Mouse (Mus musculus) kidney, embryonic 16.5 days (tissue): ENCODE measurements around the gene Slc35e3. TPM values are rescaled to one million over a fixed set of nuclear protein-coding genes. Genes with fewer than 3 reads are reported as not detected.

Source experiments
- ATAC-seq: fragments of 200-750 bp; cut with Nextera tagmentation; 2 replicates; pipeline ENCODE4 v1.8.0; 2017; ENCODE audit warnings: moderate TSS enrichment; ENCODE audit not compliant: low FRiP score, low TSS enrichment
- H3K27ac ChIP-seq: fragments of 300-500 bp; sonication (generic); 2 replicates; pipeline ENCODE4 v1.5.1; 2014; ENCODE audit warnings: low read length
- H3K27me3 ChIP-seq: fragments of 300-500 bp; sonication (generic); 2 replicates; pipeline ENCODE4 v1.6.1; 2014; ENCODE audit warnings: low read length, control low read depth, mixed read lengths; ENCODE audit not compliant: insufficient read depth
- H3K36me3 ChIP-seq: fragments of 300-500 bp; sonication (generic); 2 replicates; pipeline ENCODE4 v1.6.1; 2014; ENCODE audit warnings: low read length, control low read depth, mixed read lengths; ENCODE audit not compliant: insufficient read depth
- H3K4me1 ChIP-seq: fragments of 300-500 bp; sonication (generic); 2 replicates; pipeline ENCODE4 v1.6.1; 2014; ENCODE audit warnings: low read length, control low read depth, mixed read lengths; ENCODE audit not compliant: insufficient read depth
- H3K4me2 ChIP-seq: fragments of 300-500 bp; sonication (generic); replicated peaks from 2 replicates; pipeline ENCODE4 v1.6.1; 2014; ENCODE audit warnings: low read depth, low read length
- H3K4me3 ChIP-seq: fragments of 300-500 bp; sonication (generic); 2 replicates; pipeline ENCODE4 v1.5.1; 2014; ENCODE audit warnings: mild to moderate bottlenecking, low read length
- H3K9ac ChIP-seq: fragments of 300-500 bp; sonication (generic); replicated peaks from 2 replicates; pipeline ENCODE4 v1.6.1; 2014; ENCODE audit warnings: low read length
- H3K9me3 ChIP-seq: fragments of 300-500 bp; sonication (generic); 2 replicates; pipeline ENCODE4 v1.6.1; 2016; ENCODE audit warnings: low read length, control low read depth
- WGBS: fragments of 180-500 bp; shearing (Covaris S2); extraction: QIAGEN DNeasy Blood & Tissue Kit; methylation state at CpG from one replicate; pipeline ENCODE4 v1.1.7; 2014; 5-methylcytosine and 5-hydroxymethylcytosine counted together
- polyA plus RNA-seq: library from polyadenylated mRNA; unstranded; fragments of >200 nt; fragmentation: Nextera tagmentation; extraction: Ambion mirVana; gene quantifications from 2 replicates; pipeline ENCODE4 v1.2.1, GENCODE M21; 2015

The Slc35e3 gene
- polyA plus RNA-seq, 1 experiment from 2014 or later = 15.2 TPM

DNA sequence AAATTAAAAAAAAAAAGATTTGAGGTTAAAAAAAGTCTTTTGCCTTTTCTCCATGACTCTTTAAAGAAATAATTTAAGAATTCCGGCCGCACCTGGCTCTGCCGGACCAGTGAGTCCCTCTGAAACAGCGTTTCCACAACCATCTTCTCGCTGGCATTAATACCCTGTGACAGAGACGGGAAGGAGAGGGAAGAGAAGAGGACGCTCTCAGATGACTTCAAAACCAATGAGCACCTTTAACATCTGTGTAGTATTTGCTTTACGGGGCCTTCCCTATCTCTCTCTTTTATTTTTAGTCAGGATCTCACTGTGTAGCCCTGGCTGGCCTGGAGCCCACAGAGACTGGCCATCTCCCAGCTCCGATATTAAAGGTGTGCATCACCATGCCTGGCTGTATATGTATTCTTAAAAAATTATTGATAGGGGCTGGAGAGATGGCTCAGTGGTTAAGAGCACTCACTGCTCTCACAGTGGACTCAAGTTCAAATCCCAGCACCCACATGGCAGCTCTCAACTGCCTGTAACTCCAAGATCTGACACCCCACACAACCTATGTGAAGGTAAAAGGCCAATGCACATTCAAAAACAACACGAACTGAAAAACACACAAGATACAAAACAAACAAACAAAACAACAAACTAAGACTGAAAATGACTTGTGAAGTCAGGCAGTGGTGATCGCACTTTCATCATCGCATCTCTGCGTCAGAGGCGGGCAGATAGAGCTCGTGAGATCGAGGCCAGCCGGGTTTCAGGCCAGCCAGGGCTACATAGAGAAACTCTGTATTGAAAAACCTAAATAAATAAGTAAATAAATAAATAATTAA is 31.5 kb upstream of the Slc35e3 start:
- no peak for ATAC-seq
- Histone ChIP-seq H3K27ac (no peak overlapping the region), H3K9ac (no peak overlapping the region), H3K4me2 (no peak overlapping the region), H3K27me3 (no peaks in the 10 kb centered on the region), H3K9me3 (no peaks in the 10 kb centered on the region), H3K4me1 (no peaks in the 10 kb centered on the region), H3K4me3 (no peak overlapping the region), H3K36me3 (peaks cover 73% of the 10 kb centered on the region)
- 97% methylated on average over 17 of the region's 17 CpGs for WGBS

DNA sequence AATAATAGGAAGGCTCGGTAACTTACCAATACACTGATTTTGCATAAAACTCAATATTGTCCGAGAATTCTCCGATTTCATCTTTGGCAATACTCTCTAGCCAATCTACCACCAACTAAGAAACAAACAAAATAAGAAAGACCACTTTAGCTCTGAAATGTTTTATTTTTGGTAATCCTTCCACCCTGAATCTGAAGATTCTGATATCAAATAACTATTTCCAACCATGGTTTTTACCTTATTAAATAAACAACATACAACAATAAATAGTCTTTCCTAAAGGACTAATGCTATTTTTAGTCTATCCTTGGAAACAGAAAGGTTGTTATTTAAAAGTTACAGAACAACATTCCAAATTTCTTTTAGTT is 30.9 kb upstream of the Slc35e3 start:
- Histone ChIP-seq H3K4me2 (no peak overlapping the region), H3K36me3 (peaks cover 73% of the 10 kb centered on the region), H3K4me3 (no peak overlapping the region), H3K27ac (no peak overlapping the region), H3K4me1 (no peaks in the 10 kb centered on the region), H3K27me3 (no peaks in the 10 kb centered on the region), H3K9ac (no peak overlapping the region), H3K9me3 (no peaks in the 10 kb centered on the region)
- 94% methylated on average over 3 of the region's 3 CpGs for WGBS
- no peak for ATAC-seq

DNA sequence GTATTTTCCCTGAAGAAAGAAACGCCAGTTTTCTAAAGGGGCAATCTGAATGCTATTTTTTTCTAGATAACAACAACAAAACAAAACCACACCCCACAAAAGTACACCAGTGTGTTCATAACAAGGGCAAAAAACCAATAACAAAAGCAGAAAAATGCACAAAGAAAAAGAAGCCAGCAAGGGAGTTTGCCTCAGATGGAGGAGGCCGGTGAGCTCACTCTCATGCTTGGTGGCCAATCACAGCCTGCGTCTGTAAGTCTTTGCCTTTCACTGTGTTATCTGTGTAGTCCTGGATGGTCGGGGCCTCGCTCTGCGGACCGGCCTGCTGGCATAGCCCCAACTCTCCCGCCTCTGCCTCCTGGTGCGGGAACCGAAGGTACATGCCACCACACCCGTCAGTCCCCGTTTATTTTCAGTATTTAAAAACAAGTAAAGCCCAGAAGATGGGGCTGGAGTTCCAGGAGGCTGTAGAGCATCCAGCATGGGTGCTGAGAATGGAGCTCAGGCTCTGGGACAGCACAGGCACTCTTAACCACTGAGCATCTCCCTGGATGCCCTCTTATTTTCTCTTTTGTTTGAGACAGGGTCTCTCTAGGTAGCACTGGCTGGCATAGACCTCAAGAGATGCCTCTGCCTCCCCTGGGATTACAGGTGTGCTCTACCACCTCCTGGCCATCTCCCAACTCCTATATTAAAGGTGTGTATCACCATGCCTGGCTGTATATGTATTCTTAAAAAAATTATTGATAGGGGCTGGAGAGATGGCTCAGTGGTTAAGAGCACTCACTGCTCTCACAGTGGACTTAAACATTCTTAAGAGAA is 30.3 kb upstream of the Slc35e3 start:
- no peak overlapping the region for H3K4me3 ChIP-seq
- H3K27ac ChIP-seq = no peak overlapping the region
- H3K4me2 ChIP-seq = no peak overlapping the region
- H3K9ac ChIP-seq = no peak overlapping the region
- WGBS = 91% methylated on average over 12 of the region's 12 CpGs
- ATAC-seq = no peak
- no peaks in the 10 kb centered on the region for H3K4me1 ChIP-seq
- no peaks in the 10 kb centered on the region for H3K9me3 ChIP-seq
- H3K36me3 ChIP-seq = peaks cover 70% of the 10 kb centered on the region
- no peaks in the 10 kb centered on the region for H3K27me3 ChIP-seq

DNA sequence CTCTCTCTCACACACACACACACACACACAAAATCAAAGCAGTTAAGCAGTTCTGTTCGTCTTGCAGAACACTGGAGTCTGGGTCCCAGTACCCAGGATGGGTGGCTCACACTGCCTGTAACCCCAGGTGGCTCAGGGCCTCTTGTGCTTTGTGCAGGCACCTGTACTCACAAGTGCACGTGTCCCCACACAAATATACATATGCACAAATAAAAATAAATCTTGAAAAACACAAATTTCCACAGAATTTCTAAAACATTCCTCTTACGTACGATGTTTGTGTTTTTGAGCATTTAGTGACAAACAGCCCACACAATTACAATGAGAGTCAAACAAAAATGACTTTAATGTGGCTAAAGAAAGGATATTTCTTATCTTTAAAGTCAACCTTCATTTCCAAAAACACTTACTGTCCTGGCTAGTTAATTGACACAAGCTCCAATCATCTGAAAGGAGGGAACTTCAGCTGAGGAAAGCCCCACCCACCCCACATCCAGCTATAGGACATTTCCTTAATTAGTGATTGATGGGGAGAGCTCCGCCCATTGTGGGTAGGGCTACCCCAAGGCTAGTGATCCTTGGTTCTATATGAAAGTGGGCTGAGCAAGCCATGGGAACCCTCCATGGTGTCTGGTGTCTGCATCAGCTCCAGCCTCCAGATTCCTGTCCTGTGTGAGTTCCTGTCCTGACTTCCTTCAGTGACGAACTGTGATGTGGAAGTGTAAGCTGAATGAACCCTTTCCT is 29.4 kb upstream of the Slc35e3 start:
- no peak for ATAC-seq
- Histone ChIP-seq H3K9ac (no peak overlapping the region), H3K4me1 (no peaks in the 10 kb centered on the region), H3K4me2 (no peak overlapping the region), H3K27ac (no peak overlapping the region), H3K4me3 (no peak overlapping the region), H3K9me3 (no peaks in the 10 kb centered on the region), H3K27me3 (no peaks in the 10 kb centered on the region), H3K36me3 (peaks cover 69% of the 10 kb centered on the region)
- WGBS = 85% methylated on average over 6 of the region's 6 CpGs

DNA sequence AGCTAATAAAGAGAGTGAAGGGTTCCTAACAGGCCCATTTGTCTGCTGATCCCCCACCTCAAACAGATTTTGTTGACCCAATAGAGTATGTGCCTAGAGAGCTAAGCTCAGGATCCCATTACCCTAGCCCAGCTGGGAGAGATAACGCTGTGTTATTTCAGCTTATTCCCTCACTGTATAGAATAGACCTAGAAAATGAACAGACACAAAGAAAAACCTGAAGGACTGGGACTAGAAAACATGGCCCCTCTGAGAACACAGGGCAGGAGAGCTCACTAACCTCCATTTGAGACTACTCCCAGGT is 28.6 kb upstream of the Slc35e3 start:
- Histone ChIP-seq H3K27ac (no peak overlapping the region), H3K4me3 (no peak overlapping the region), H3K9me3 (no peaks in the 10 kb centered on the region), H3K27me3 (no peaks in the 10 kb centered on the region), H3K9ac (no peak overlapping the region), H3K4me2 (no peak overlapping the region), H3K4me1 (no peaks in the 10 kb centered on the region), H3K36me3 (peaks cover 72% of the 10 kb centered on the region)
- 100% methylated on average over 1 of the region's 1 CpGs for WGBS
- ATAC-seq = no peak

DNA sequence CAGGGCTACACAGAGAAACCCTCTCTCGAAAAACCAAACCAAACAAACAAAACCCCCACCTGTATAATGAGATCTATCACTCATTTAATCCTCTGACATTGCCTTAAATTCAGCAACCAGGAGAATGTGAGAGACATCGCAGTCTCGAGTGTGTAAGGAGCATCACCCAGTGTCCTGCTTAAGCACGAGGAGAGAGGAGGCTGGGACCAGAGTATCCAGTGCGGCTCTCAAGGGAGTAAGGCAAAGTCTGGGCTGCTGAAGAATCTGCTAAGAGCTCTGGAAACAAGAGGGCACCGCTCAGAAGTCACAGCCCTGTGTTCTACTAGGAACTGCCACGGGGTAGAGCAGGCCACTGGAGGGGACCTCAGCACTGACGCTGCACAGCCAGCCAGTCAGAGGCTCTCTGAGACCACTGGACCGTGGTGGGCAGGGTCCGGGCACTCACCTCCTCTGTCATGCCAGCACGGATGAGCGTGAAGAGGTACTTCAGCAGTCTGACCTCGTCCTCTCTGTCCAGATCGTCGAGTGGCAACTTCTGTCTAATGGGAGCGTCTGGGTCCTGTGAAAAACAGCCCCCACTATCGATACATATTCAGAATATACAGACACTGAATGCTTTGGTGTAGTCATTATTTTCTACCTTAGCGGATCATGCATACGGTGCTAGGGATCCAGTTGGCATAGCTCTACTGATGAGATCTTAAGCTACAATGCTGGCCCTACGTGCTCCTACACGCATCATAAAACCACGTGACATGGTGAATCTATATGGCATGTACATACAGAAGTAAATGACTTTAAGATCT is 28.0 kb upstream of the Slc35e3 start:
- ATAC-seq = no peak
- Histone ChIP-seq H3K36me3 (peaks cover 74% of the 10 kb centered on the region), H3K9ac (no peak overlapping the region), H3K9me3 (no peaks in the 10 kb centered on the region), H3K4me1 (no peaks in the 10 kb centered on the region), H3K4me2 (no peak overlapping the region), H3K27ac (no peak overlapping the region), H3K4me3 (no peak overlapping the region), H3K27me3 (no peaks in the 10 kb centered on the region)
- whole genome bisulfite sequencing = 91% methylated on average over 22 of the region's 22 CpGs

DNA sequence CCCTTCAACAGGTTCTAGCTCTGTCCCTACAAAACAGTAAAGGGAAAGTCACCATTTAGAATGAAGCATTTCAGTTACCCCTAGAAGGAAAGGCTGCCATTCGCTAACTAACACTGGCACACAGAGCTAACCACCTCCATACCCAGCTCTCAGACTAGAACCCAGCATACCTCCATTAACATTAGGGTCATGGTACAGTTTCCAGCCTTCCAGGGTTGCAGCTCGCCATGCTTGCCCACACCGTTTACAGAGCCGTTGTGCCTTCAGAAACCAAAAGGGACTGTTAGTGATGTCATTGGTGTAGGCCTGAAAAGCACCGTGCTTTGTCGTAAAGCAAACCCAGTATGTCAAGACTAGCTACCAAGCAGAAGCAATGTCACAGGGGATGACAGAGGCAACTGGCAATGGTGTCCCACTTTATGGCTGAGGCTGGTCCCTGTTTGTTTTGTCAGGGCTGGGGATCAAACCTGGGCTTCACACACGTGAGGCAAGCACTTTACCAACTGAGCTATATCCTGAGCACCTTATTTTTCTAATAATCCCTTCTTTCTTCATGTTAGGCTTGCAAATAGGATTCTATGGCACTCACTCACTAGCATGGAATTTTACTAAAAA is 27.0 kb upstream of the Slc35e3 start:
- Histone ChIP-seq H3K36me3 (peaks cover 68% of the 10 kb centered on the region), H3K4me3 (no peak overlapping the region), H3K4me2 (no peak overlapping the region), H3K9ac (no peak overlapping the region), H3K27me3 (no peaks in the 10 kb centered on the region), H3K4me1 (no peaks in the 10 kb centered on the region), H3K27ac (no peak overlapping the region), H3K9me3 (no peaks in the 10 kb centered on the region)
- WGBS = 88% methylated on average over 7 of the region's 7 CpGs
- ATAC-seq = no peak

DNA sequence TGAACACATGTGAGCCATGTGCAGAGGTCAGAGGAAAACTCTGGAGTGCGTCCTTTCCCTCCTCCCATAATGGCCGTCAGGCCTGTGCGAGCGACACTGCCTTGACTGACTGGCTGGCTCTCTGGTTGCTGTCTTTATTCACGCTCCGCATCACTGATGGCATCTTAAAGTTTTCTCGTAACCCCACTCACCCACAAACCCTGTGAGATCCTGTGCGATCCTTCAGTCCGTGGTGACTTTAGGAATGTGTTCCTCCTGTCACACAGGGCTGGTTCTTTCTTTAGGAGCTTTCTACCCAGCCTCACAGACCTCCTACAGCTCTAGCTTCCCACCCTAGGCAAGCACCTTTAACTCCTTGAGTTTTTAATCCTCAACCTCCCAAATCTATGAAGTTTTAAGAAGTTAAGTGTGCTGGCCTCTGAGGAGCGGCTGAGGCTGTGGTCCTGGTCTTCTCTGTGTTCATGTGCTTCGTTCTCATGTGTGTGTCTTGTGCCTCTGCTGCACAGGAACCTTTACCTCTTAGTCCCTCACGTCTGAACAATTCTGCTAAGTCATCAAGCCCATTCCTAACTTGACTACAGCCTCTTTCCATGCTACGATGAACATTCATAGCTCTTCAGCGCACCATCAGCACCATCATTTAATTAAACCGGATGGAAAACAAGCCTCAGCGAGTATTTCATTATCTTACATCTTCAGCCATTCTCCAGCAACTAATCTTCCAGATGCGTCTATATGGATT is 26.4 kb upstream of the Slc35e3 start:
- Histone ChIP-seq H3K27me3 (no peaks in the 10 kb centered on the region), H3K9ac (no peak overlapping the region), H3K4me2 (no peak overlapping the region), H3K36me3 (peaks cover 70% of the 10 kb centered on the region), H3K9me3 (no peaks in the 10 kb centered on the region), H3K4me3 (no peak overlapping the region), H3K27ac (no peak overlapping the region), H3K4me1 (no peaks in the 10 kb centered on the region)
- WGBS = 80% methylated on average over 17 of the region's 17 CpGs
- ATAC-seq = no peak

DNA sequence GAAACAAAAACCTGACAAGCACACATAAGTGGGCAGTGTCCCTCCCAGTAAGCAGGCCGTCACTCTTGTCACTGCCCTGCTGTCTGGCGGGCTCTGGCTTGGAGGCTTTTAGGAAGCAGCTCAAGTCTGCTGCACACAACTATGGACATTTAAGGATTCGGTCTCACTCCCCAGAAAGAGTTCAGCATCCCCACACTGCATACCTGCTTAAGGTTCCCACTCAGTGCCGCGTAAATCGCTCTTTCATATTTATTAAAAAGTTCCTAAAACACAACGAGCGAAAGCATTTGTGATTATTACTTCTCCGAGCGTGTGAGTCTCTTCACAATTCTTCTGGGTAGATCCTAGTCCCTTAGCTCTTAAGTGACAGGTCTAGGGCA is 25.0 kb upstream of the Slc35e3 start:
- no peaks in the 10 kb centered on the region for H3K4me1 ChIP-seq
- H3K27me3 ChIP-seq = no peaks in the 10 kb centered on the region
- H3K9ac ChIP-seq = no peak overlapping the region
- WGBS = 93% methylated on average over 10 of the region's 10 CpGs
- H3K4me3 ChIP-seq = no peak overlapping the region
- no peak for ATAC-seq
- no peaks in the 10 kb centered on the region for H3K9me3 ChIP-seq
- H3K4me2 ChIP-seq = no peak overlapping the region
- peaks cover 62% of the 10 kb centered on the region for H3K36me3 ChIP-seq
- no peak overlapping the region for H3K27ac ChIP-seq
